Mouse (Mus musculus): ENCODE results near the gene Gtf2f1.

The Gtf2f1 gene

DNA sequence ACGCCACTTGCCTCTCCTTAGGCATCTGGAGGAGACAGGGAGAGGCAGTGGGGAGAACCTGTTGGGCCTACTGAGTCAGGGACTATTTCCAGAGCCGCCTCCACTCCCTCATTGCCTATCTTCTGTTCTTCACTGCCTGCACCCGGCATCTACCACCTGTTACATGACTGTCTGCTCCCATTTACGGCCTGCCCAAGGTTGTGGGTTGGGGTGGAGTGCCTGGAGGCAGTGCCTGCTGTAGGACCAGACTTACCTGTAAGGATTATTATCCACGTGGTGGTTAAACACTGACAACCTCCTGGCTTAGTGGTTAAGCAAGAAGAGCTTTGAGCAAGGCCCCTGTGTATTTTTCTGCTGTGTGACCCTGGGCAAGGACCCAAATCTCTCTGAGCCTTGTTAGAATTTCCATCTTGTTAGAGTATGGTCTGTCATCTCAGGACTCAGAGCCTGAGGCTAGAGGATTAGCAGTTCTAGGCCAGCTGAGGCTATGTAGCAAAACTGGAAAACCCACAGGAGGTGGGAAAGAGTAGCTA, 36.3 kb downstream of the Gtf2f1 start:
- no peak for DNase-seq (ENCODE audit: low spot score in 2 of 2)

DNA sequence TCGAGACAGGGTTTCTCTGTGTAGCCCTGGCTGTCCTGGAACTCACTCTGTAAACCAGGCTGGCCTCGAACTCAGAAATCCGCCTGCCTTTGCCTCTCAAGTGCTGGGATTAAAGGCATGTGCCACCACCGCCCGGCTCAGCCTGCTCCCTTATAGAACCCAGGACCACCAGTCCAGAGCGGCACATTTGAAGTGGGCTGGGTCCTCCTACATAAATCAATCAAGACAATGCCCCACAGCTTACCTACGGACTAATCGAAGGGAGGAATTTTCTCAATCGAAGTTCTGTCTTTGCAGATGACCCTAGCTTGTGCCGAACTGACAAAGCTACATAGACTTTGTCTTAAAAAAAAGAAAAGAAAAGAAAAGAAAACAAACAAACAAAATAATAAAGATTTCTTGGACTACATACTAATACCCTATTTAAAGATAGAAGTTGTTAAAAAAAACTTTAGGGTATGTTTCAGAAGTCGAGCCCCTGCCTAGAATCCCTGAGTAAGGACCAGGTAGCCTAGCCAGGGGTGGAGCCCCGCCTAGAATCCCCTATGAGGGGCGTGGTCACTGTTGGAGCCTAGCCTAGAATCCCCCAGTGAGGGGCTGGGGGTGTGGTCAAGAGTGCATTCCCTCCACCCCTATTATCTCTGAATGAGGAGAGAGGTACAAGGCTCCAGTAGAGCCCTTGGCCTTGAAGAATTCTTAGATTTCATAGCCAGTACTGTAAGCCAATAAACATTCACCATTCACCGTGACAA, 37.0 kb downstream of the Gtf2f1 start:
- DNase-seq (ENCODE audit: low spot score in 2 of 2), result no peak

DNA sequence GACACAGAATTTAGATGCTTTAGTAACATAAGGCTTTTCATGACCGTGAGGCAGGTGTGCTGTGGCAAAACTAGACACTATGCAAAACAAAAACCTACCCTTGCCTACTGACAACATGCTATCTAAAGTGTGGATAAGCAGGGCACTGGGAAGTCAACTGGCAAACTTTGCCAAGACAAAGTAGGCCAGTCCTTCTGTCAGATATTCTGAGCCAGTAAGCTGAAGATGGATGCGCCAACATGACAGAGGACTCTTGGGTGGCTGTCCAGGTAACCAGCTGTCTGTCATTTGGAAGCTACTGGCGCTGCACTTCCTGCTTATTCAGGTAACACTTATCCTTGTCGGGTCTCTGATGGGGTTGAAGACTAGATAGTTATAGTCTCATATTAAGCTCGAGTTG, 41.0 kb downstream of the Gtf2f1 start:
- no peak for DNase-seq (ENCODE audit: low spot score in 2 of 2)

DNA sequence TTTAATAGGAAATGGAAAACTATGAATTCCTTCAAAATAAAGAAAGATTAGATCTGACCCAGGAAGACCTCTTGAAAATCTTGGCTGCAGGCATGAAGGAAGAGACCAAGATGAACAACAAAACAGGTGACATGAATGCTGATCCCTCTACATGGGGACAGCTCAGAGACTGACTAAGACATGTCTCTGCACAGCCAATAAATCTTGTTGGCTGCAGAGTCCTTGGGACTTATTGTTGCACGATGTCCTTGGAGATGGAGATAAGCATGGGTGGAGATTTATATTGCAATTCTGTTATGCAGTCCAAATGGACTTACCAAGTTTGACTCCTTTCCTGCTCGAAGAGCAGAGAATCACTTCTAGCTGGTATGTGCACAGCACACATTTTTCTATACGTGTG, 41.8 kb downstream of the Gtf2f1 start:
- no peak for DNase-seq (ENCODE audit: low spot score in 2 of 2)

DNA sequence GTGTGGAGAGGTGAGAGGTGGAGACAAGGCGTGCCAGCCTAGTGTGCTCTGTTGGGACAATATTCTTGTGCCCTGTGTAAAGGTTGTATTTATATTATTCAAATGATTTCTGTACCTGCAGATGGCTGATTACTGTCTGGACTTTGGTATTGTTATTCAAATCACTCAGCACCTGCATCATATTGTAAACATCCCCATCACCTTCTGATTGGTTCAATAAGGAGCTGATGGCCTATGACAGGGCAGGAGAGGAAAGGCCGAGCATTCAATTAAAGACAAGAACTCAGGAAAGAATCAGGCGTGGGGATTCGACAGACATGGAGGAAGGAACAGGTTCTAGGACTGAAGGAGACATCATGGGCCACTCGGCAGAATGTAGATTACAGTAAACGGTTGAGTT, 47.4 kb downstream of the Gtf2f1 start:
- no peak for DNase-seq (ENCODE audit: low spot score in 2 of 2)

DNA sequence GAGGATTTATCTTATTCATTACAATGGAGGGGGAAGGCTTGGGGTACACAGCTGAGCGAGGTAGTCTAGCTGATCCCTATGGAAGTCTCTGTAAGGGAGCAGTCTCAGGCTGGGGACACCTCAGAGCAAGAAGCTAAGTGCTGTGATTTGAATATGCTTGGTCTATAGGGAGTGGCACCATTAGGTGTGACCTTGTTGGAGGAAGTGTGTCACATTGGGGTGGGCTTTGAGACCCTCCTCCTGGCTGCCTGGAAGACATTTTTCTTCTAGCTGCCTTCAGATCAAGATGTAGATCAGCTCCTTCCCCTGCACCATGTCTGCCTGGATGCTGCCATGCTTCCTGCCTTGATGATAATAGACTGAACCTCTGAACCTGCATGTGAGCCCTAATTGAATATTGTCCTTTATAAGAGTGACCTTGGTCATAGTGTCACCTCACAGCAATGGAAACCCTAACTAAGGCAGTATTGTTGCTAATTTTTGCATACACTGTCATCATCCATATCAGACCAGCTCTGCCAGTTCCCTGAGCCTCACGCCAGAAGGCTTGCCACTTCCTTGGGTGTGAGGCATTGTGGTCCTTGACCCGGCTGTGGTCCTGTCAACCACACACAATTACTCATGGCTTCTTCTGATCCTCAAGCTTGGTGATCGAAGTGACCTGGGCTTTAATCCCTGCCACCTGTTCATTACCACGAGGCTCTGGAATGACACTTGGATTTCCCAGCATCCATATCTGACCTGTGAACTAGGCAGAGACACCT, 48.3 kb downstream of the Gtf2f1 start:
- DNase-seq (ENCODE audit: low spot score in 2 of 2), result no peak

DNA sequence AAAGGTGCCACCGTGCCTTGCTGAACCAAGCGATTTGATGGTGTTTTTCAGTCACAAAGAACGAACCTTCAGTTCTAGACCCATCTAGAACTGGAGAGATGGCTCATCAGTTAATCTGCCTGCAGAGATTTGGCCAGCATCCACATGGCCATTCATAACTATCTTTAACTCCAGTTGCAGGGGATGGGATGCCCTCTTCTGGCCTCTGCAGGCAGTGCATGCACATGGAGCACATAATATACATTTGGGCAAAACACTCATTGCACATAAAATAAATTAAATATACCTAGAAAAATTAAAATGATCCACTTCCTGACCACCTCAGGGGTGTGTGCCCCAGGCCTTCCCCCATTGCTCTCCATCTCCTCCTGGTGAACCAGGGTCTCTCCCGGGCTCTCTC, 49.2 kb downstream of the Gtf2f1 start:
- no peak for DNase-seq (ENCODE audit: low spot score in 2 of 2)

DNA sequence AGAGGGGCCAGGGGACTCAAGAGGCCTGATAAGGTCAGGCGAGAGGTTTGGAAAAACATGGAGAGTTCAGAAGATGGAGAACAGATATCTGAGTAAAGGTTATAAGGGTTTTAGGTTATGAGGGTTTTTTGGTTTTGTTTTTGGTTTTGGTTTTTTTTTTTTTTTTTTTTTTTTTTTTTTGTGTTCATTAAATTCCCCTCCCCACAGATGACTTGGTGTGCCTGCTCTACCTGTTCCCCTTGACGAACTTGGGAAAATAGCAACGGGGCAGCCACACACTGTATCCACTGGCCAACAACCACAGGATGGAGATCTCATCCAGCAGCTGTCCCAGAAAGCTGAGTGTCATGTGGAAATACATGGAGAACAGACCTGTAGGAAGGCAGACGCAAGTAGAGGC, 52.4 kb downstream of the Gtf2f1 start:
- no peak for DNase-seq (ENCODE audit: low spot score in 2 of 2)

DNA sequence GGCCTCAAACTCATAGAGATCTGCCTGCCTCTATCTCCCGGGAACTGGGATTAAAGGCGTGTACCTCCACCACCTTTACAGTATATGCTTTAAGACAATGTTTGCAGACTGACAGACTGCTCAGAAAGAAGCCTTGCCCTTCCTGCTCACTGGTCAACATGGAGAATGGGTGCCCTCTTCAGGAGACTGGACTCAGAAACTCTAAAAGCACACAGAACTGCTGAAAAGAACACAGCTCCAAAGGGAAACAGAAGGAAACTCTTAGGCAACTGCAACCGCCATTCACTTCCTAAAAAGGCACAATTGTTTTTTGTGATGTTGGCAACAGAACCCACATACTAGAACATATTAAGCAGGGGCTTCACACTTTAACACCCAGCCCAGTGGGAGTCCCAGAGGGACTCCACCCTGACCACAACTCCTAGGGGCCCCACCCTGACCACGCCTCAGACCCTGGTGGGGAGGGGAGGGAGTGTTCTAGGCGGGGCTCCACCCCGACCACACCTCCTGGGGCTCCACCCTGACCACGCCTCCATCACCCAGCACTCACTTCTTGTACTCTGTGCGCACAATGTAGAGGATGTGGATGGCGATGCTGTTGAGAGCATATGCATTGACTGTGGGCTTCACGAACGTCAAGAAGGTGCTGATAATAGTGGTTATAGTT, 53.2 kb downstream of the Gtf2f1 start:
- DNase-seq (ENCODE audit: low spot score in 2 of 2), result no peak

DNA sequence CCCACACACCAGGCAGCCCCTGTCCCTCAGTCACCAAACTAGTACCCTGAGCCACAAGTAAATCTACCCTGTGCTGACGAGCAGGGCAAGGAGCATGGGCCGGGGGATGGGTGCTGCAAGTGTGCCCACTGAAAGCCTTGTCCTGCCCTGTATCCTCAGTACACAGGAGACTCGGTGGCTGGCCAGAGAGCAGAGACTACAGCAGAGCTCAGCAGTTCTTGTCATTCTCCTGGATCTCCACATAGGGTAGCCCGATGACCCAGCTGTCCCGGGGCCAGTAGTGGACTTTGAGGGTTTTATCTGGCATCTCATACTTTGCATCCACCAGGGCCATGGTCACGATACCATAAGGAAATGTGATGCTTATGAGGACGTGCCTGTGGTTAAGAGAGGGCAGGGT, 56.2 kb downstream of the Gtf2f1 start:
- DNase-seq (ENCODE audit: low spot score in 2 of 2), result no peak
